Mouse (Mus musculus): ENCODE measurements around the gene Lysmd4. TPM values are rescaled to one million over a fixed set of nuclear protein-coding genes. Genes with fewer than 3 reads are reported as not detected.

The Lysmd4 gene
- total and polyA plus RNA-seq, 3 experiments, result 5.2 to 7.9 TPM; not detected in 1

- peaks cover 3% of the 10 kb centered on the region; the same call in 1 of the 2 replicates for H3K79me2 ChIP-seq (ENCODE audit: control insufficient read depth, insufficient read depth, low read length, poor library complexity)
- peak overlapping the region; percentile 60 for H3K27ac ChIP-seq (ENCODE audit: control insufficient read depth, low read depth, low read length)
- no peaks in the 10 kb centered on the region for H3K27me3 ChIP-seq (ENCODE audit: control insufficient read depth in 1 of 2, insufficient read depth in 2 of 2, low read length in 2 of 2)
- H3K36me3 ChIP-seq (ENCODE audit: control insufficient read depth in 1 of 2, insufficient read depth in 2 of 2, low read length in 2 of 2), result peaks cover 0 to 30% of the 10 kb centered on the region in 2 experiments; a peak in 3 of 4 replicates
- H3K4me1 ChIP-seq (ENCODE audit: control insufficient read depth in 1 of 2, insufficient read depth in 2 of 2, low read length in 2 of 2), result peaks cover 10% of the 10 kb centered on the region in 2 experiments
- TF ChIP-seq EP300 (IDR thresholded peaks at IDR 0.05; ENCODE audit: low read depth in 1 of 2, low read length in 2 of 2), result peak in 1 of 2 experiments; percentile 71; a peak in 2 of 4 replicates
- TF ChIP-seq NELFE (IDR thresholded peaks at IDR 0.05; ENCODE audit: low read depth, low read length), result no peak
- TF ChIP-seq SIN3A (IDR thresholded peaks at IDR 0.05; ENCODE audit: low read length), result 0 out of 2 replicates have a peak, but pooled peaks have one; percentile 37
- TF ChIP-seq ETS1 (IDR thresholded peaks at IDR 0.05; ENCODE audit: low read depth, low read length), result peak; percentile 83
- TF ChIP-seq ZC3H11A (IDR thresholded peaks at IDR 0.05; ENCODE audit: low read depth, low read length), result no peak
- TF ChIP-seq TCF12 (IDR thresholded peaks at IDR 0.05; ENCODE audit: low read depth, low read length), result 0 out of 2 replicates have a peak, but pooled peaks have one; percentile 40
- TF ChIP-seq GATA1 (IDR thresholded peaks at IDR 0.05; ENCODE audit: low read depth, low read length), result peak; percentile 73
- peak; percentile 89 for TF ChIP-seq ZNF384 (IDR thresholded peaks at IDR 0.05; ENCODE audit: low read depth, low read length)
- H3K9ac ChIP-seq (ENCODE audit: control insufficient read depth, low read depth, low read length, poor library complexity, severe bottlenecking), result no peak overlapping the region
- H3K9me3 ChIP-seq (replicated peaks; ENCODE audit: insufficient read depth, low read length), result no peaks in the 10 kb centered on the region
- peak; percentile 71 for DNase-seq (ENCODE audit: low read depth, low spot score)
- H3K4me3 ChIP-seq (ENCODE audit: control insufficient read depth in 1 of 2, insufficient read depth in 1 of 2, low read depth in 2 of 2, low read length in 2 of 2), result peak overlapping the region in 1 of 2 experiments; percentile 11; a peak in 2 of 4 replicates
These were observed 90.9 kb downstream of the Lysmd4 start for GRCm38 (mm10) chr7:67313200-67313599.

- Histone ChIP-seq H3K27ac (ENCODE audit: control insufficient read depth, low read depth, low read length) (no peak overlapping the region), H3K36me3 (ENCODE audit: control insufficient read depth in 1 of 2, insufficient read depth in 2 of 2, low read length in 2 of 2) (peaks cover 0 to 11% of the 10 kb centered on the region in 2 experiments; a peak in 2 of 4 replicates), H3K27me3 (ENCODE audit: control insufficient read depth in 1 of 2, insufficient read depth in 2 of 2, low read length in 2 of 2) (no peaks in the 10 kb centered on the region), H3K9me3 (replicated peaks; ENCODE audit: insufficient read depth, low read length) (no peaks in the 10 kb centered on the region), H3K9ac (ENCODE audit: control insufficient read depth, low read depth, low read length, poor library complexity, severe bottlenecking) (no peak overlapping the region), H3K79me2 (ENCODE audit: control insufficient read depth, insufficient read depth, low read length, poor library complexity) (peaks cover 3% of the 10 kb centered on the region; the same call in 1 of the 2 replicates), H3K4me1 (ENCODE audit: control insufficient read depth in 1 of 2, insufficient read depth in 2 of 2, low read length in 2 of 2) (peaks cover 11 to 13% of the 10 kb centered on the region in 2 experiments), H3K4me3 (ENCODE audit: control insufficient read depth in 1 of 2, insufficient read depth in 1 of 2, low read depth in 2 of 2, low read length in 2 of 2) (peak overlapping the region in 1 of 2 experiments; percentile 41; a peak in 2 of 4 replicates)
- TF ChIP-seq CTCF (IDR thresholded peaks at IDR 0.05 in 2 of 3, conservative IDR thresholded peaks at IDR 0.05 in 1 of 3; ENCODE audit: control insufficient read depth in 1 of 3, insufficient read depth in 1 of 3, low read depth in 2 of 3, low read length in 3 of 3, poor library complexity in 1 of 3, severe bottlenecking in 1 of 3) (no peak), ELF1 (IDR thresholded peaks at IDR 0.05; ENCODE audit: low read depth, low read length) (no peak), ZMIZ1 (IDR thresholded peaks at IDR 0.05; ENCODE audit: low read depth, low read length) (no peak), GABPA (IDR thresholded peaks at IDR 0.05; ENCODE audit: low read depth, low read length) (no peak), MXI1 (IDR thresholded peaks at IDR 0.05; ENCODE audit: low read depth, low read length) (no peak), ZNF384 (IDR thresholded peaks at IDR 0.05; ENCODE audit: low read depth, low read length) (peak; percentile 93), NRF1 (IDR thresholded peaks at IDR 0.05; ENCODE audit: insufficient read depth, low read depth, low read length, poor library complexity, severe bottlenecking) (no peak), POLR2A (IDR thresholded peaks at IDR 0.05; ENCODE audit: control insufficient read depth in 1 of 2, insufficient read depth in 1 of 2, low read depth in 1 of 2, low read length in 2 of 2, poor library complexity in 1 of 2) (no peak), MYB (IDR thresholded peaks at IDR 0.05; ENCODE audit: low read depth, low read length) (no peak), MEF2A (IDR thresholded peaks at IDR 0.05; ENCODE audit: extremely low read depth, insufficient replicate concordance, low read depth, low read length, poor library complexity, severe bottlenecking) (no peak), GATA1 (IDR thresholded peaks at IDR 0.05; ENCODE audit: low read depth, low read length) (peak; percentile 80; the same call in 1 of the 2 replicates), NELFE (IDR thresholded peaks at IDR 0.05; ENCODE audit: low read depth, low read length) (no peak), TCF12 (IDR thresholded peaks at IDR 0.05; ENCODE audit: low read depth, low read length) (no peak), EP300 (IDR thresholded peaks at IDR 0.05; ENCODE audit: low read depth in 1 of 2, low read length in 2 of 2) (peak; percentile 31 to 90; a peak in 3 of 4 replicates), MYC (IDR thresholded peaks at IDR 0.05; ENCODE audit: low read depth, low read length) (no peak), ETS1 (IDR thresholded peaks at IDR 0.05; ENCODE audit: low read depth, low read length) (no peak), MAZ (IDR thresholded peaks at IDR 0.05; ENCODE audit: low read depth, low read length) (no peak), RAD21 (IDR thresholded peaks at IDR 0.05; ENCODE audit: low read depth, low read length) (no peak), POLR2AphosphoS2 (IDR thresholded peaks at IDR 0.05; ENCODE audit: low read length) (no peak)
- DNase-seq (ENCODE audit: low read depth, low spot score), result peak; percentile 58
These were observed 96.4 kb downstream of the Lysmd4 start for GRCm38 (mm10) chr7:67318697-67319096.
